Mouse (Mus musculus) embryonic fibroblast, embryonic 13.5 days (primary cell): ENCODE results near the gene Lcp1. TPM values are rescaled to one million over a fixed set of nuclear protein-coding genes. Genes with fewer than 3 reads are reported as not detected.

ENCODE experiments used
- H3K27ac ChIP-seq: 2 replicates; pipeline ENCODE4 v1.5.1; 2012; ENCODE audit warnings: low read length, control low read depth, inconsistent platforms; ENCODE audit not compliant: insufficient read depth
- H3K4me1 ChIP-seq: 2 replicates; pipeline ENCODE4 v1.6.1; 2011; ENCODE audit warnings: low read length; ENCODE audit not compliant: control insufficient read depth, insufficient read depth
- H3K4me3 ChIP-seq: 2 replicates; pipeline ENCODE4 v1.5.1; 2011; ENCODE audit warnings: mild to moderate bottlenecking, control low read depth, low read length; ENCODE audit not compliant: insufficient read depth
- CTCF ChIP-seq: IDR thresholded peaks from 2 replicates; pipeline ENCODE4 v1.5.1; 2011; ENCODE audit warnings: mild to moderate bottlenecking, control low read depth, low read length, moderate library complexity, borderline replicate concordance; ENCODE audit not compliant: insufficient read depth
- POLR2A ChIP-seq: IDR thresholded peaks from 2 replicates; pipeline ENCODE4 v1.6.1; 2011; ENCODE audit warnings: low read depth, mild to moderate bottlenecking, control low read depth, low read length, moderate library complexity
- polyA plus RNA-seq: library from polyadenylated mRNA; stranded (reverse); fragments of >200 nt; gene quantifications from 2 replicates; pipeline ENCODE4 v1.2.4, GENCODE M21; 2011; ENCODE audit warnings: low read depth; ENCODE audit not compliant: missing spikeins, insufficient read length

Gene Lcp1
- polyA plus RNA-seq, 1 experiment, result 8.6 TPM

GRCm38 (mm10) chr14:75182831-75183230 lies 51.9 kb downstream of the Lcp1 start:
- TF ChIP-seq POLR2A, result no peak
- TF ChIP-seq CTCF, result no peak

GRCm38 (mm10) chr14:75184069-75184790 lies 53.3 kb downstream of the Lcp1 start:
- Histone ChIP-seq H3K4me1 (no peaks in the 10 kb centered on the region), H3K4me3 (no peak overlapping the region)
- TF ChIP-seq POLR2A (no peak), CTCF (no peak)

More at GRCm38 (mm10) chr14:75182831-75183230, 51.9 kb downstream of the Lcp1 start:
- Histone ChIP-seq H3K4me1 (no peaks in the 10 kb centered on the region), H3K27ac (no peak overlapping the region), H3K4me3 (no peak overlapping the region)

GRCm38 (mm10) chr14:75185796-75186594 lies 55.1 kb downstream of the Lcp1 start:
- H3K4me1 ChIP-seq, result no peaks in the 10 kb centered on the region
- no peak for TF ChIP-seq CTCF
- TF ChIP-seq POLR2A, result no peak
- no peak overlapping the region for H3K4me3 ChIP-seq
- no peak overlapping the region for H3K27ac ChIP-seq

More at GRCm38 (mm10) chr14:75184069-75184790, 53.3 kb downstream of the Lcp1 start:
- no peak overlapping the region for H3K27ac ChIP-seq

- no peak overlapping the region for H3K4me3 ChIP-seq
- TF ChIP-seq POLR2A, result no peak
- no peak for TF ChIP-seq CTCF
- H3K27ac ChIP-seq, result no peak overlapping the region
- H3K4me1 ChIP-seq, result no peaks in the 10 kb centered on the region
Measured at GRCm38 (mm10) chr14:75186858-75187415, 56.0 kb downstream of the Lcp1 start.

GRCm38 (mm10) chr14:75188521-75188920 lies 57.6 kb downstream of the Lcp1 start:
- Histone ChIP-seq H3K4me1 (no peaks in the 10 kb centered on the region), H3K27ac (no peak overlapping the region), H3K4me3 (no peak overlapping the region)
- TF ChIP-seq CTCF, result no peak
- no peak for TF ChIP-seq POLR2A

- H3K4me1 ChIP-seq, result no peaks in the 10 kb centered on the region
- no peak overlapping the region for H3K27ac ChIP-seq
- H3K4me3 ChIP-seq, result no peak overlapping the region
- TF ChIP-seq POLR2A (no peak), CTCF (no peak)
Measured at GRCm38 (mm10) chr14:75189031-75189430, 58.1 kb downstream of the Lcp1 start.

- Histone ChIP-seq H3K4me1 (no peaks in the 10 kb centered on the region), H3K4me3 (no peak overlapping the region), H3K27ac (no peak overlapping the region)
- TF ChIP-seq CTCF (no peak), POLR2A (no peak)
Measured at GRCm38 (mm10) chr14:75190683-75191082, 59.8 kb downstream of the Lcp1 start.

GRCm38 (mm10) chr14:75192427-75192826 lies 61.5 kb downstream of the Lcp1 start:
- TF ChIP-seq CTCF, result no peak
- TF ChIP-seq POLR2A, result no peak
- no peak overlapping the region for H3K27ac ChIP-seq
- H3K4me1 ChIP-seq, result no peaks in the 10 kb centered on the region
- H3K4me3 ChIP-seq, result no peak overlapping the region

GRCm38 (mm10) chr14:75192858-75193257 lies 62.0 kb downstream of the Lcp1 start:
- Histone ChIP-seq H3K4me3 (no peak overlapping the region), H3K4me1 (no peaks in the 10 kb centered on the region), H3K27ac (no peak overlapping the region)
- TF ChIP-seq CTCF (no peak), POLR2A (no peak)
